Mouse (Mus musculus) cortical plate, adult 2 months (tissue): Measurements from ENCODE around the gene Gm10666. TPM values are rescaled to one million over a fixed set of nuclear protein-coding genes. Genes with fewer than 3 reads are reported as not detected.
"Not testable (repeated sequence)": the region's sequence is repeated elsewhere in the genome, so short reads cannot be mapped to it uniquely, and the experiment has no call there.

ENCODE experiments used
- H3K27ac ChIP-seq: fragments of 200-500 bp; 2 replicates; pipeline ENCODE4 v1.5.1; 2012; ENCODE audit warnings: low read length, control low read depth, inconsistent platforms; ENCODE audit not compliant: insufficient read depth
- H3K4me1 ChIP-seq: fragments of 200-500 bp; 2 replicates; pipeline ENCODE4 v1.6.1; 2011; ENCODE audit warnings: low read length; ENCODE audit not compliant: control insufficient read depth, insufficient read depth
- H3K4me3 ChIP-seq: fragments of 200-500 bp; 2 replicates; pipeline ENCODE4 v1.5.1; 2011; ENCODE audit warnings: mild to moderate bottlenecking, low read length, control low read depth; ENCODE audit not compliant: insufficient read depth
- polyA plus RNA-seq: library from polyadenylated mRNA; depleted of rRNA; stranded (reverse); fragments of >200 nt; gene quantifications from 2 replicates; pipeline ENCODE4 v1.2.3, GENCODE M21; 2012; rRNA removed

The Gm10666 gene
- not detected in 2 replicates for polyA plus RNA-seq

GRCm38 (mm10) chr7:22134641-22135040 lies at the start of gene Gm10666:
Gm10666 (minus strand) TSS chr7:22134741.
- not testable (repeated sequence) for H3K4me1 ChIP-seq, H3K4me3 ChIP-seq, H3K27ac ChIP-seq

GRCm38 (mm10) chr7:22163935-22164334 lies 29.4 kb upstream of the Gm10666 start, which contains the start of gene Vmn1r142:
Vmn1r142 (minus strand) TSS chr7:22164035.
- H3K4me1 ChIP-seq, H3K27ac ChIP-seq, H3K4me3 ChIP-seq: not testable (repeated sequence)

- not testable (repeated sequence) for H3K4me1 ChIP-seq, H3K27ac ChIP-seq, H3K4me3 ChIP-seq
Measured at GRCm38 (mm10) chr7:22118145-22118544, 16.4 kb downstream of the Gm10666 start, which contains the start of gene Gm16451. Gm16451 (minus strand) TSS chr7:22118245.

Other genes with a start within 250 kb of the Gm10666 start
- gene Gm5891, start 213.4 kb downstream of the Gm10666 start, polyA plus RNA-seq = not detected in 2 replicates
- not detected in 2 replicates for gene Vmn1r137, start 140.2 kb downstream of the Gm10666 start, polyA plus RNA-seq
- not detected in 2 replicates for gene Vmn1r138, start 105.8 kb downstream of the Gm10666 start, polyA plus RNA-seq
- not detected in 2 replicates for gene Gm6176, start 78.4 kb downstream of the Gm10666 start, polyA plus RNA-seq
- gene Vmn1r139, start 65.7 kb downstream of the Gm10666 start, polyA plus RNA-seq = not detected in 2 replicates
- gene Gm16451, start 16.5 kb downstream of the Gm10666 start, polyA plus RNA-seq = not detected in 2 replicates
- not detected in 2 replicates for gene Vmn1r142, start 29.3 kb upstream of the Gm10666 start, polyA plus RNA-seq
- gene Vmn1r143, start 54.6 kb upstream of the Gm10666 start, polyA plus RNA-seq = not detected in 2 replicates
- gene Gm8653, start 66.5 kb upstream of the Gm10666 start, polyA plus RNA-seq = not detected in 2 replicates
- not detected in 2 replicates for gene Gm8453, start 94.7 kb upstream of the Gm10666 start, polyA plus RNA-seq
- not detected in 2 replicates for gene Gm4187, start 195.0 kb upstream of the Gm10666 start, polyA plus RNA-seq
- gene Gm8660, start 236.3 kb upstream of the Gm10666 start, polyA plus RNA-seq = not detected in 2 replicates